In genomic region chrX:42063621-42064020, GRCm38 (mm10) we compare ENCODE assay signal across 19 mouse cellular contexts. TPM values are rescaled to one million over a fixed set of nuclear protein-coding genes. Genes with fewer than 3 reads are reported as not detected.
DNase-seq lines count a peak whose midpoint lies in the region; ATAC-seq and TF ChIP-seq lines count a peak whose summit lies in the region.
"Had no signal": no experiment of that assay in that cellular context is flagged by ENCODE, and none has a peak within 500 bp of the region (broad histone marks: within the 10 kb centered on the region; RNA-seq: fewer than 3 reads in every experiment).

No protein-coding gene starts in this region.

- no peak for TF ChIP-seq POLR2A in liver, adult 2 months (IDR thresholded peaks at IDR 0.05; ENCODE audit: extremely low read depth, insufficient read depth, low read length)
- TF ChIP-seq POLR2A in small intestine, adult 2 months (IDR thresholded peaks at IDR 0.05; ENCODE audit: low read depth, low read length) = no peak

- no peak for TF ChIP-seq CTCF in liver, adult 2 months (IDR thresholded peaks at IDR 0.05; ENCODE audit: low read depth, low read length)
- TF ChIP-seq CTCF in small intestine, adult 2 months (IDR thresholded peaks at IDR 0.05; ENCODE audit: extremely low read depth, insufficient read length, insufficient replicate concordance, low read depth, low read length) = no peak

- H3K79me2 ChIP-seq in liver, adult 2 months (ENCODE audit: control insufficient read depth, insufficient read depth, low read length) = peaks cover 3% of the 10 kb centered on the region; the same call in 1 of the 2 replicates

- no peak overlapping the region for H3K4me2 ChIP-seq in kidney, embryonic 16.5 days (replicated peaks; ENCODE audit: low read depth, low read length)
- H3K4me2 ChIP-seq in liver, embryonic 12.5 days = no peak overlapping the region
- H3K4me2 ChIP-seq in forebrain, embryonic 16.5 days (ENCODE audit: low read length) = no peak overlapping the region
- H3K4me2 ChIP-seq: embryonic facial prominence, embryonic 13.5 days; forebrain, embryonic 12.5 days; heart, embryonic 11.5 days; heart, embryonic 15.5 days had no signal

- peak; percentile 27 for DNase-seq in kidney, adult 11 months
- peak; percentile 78 for DNase-seq in liver, adult 2 months (ENCODE audit: extremely low read depth, low read depth, low spot score)
- DNase-seq in adipocyte (ENCODE audit: low spot score) = peak; percentile 64
- DNase-seq: adrenal gland, postnatal 14 days; cerebellum, adult 18-20 months; cerebellum, adult 9-11 months; cerebellum, postnatal 36 days; forebrain, postnatal 0 days; gastrocnemius, postnatal 14 days; heart, adult 2 months; heart, postnatal 14 days had no signal

- H3K4me3 ChIP-seq in kidney, embryonic 16.5 days (ENCODE audit: low read length) = no peak overlapping the region
- H3K4me3 ChIP-seq in liver, adult 2 months (ENCODE audit: insufficient read depth, low read depth, low read length) = no peak overlapping the region
- no peak overlapping the region for H3K4me3 ChIP-seq in liver, embryonic 12.5 days
- no peak overlapping the region for H3K4me3 ChIP-seq in small intestine, adult 2 months (ENCODE audit: low read depth, low read length)
- no peak overlapping the region for H3K4me3 ChIP-seq in forebrain, embryonic 16.5 days (replicated peaks; ENCODE audit: low read length)
- H3K4me3 ChIP-seq: embryonic facial prominence, embryonic 13.5 days; forebrain, embryonic 12.5 days; heart, adult 2 months; heart, embryonic 15.5 days had no signal

- H3K27me3 ChIP-seq in kidney, embryonic 16.5 days (ENCODE audit: insufficient read depth, low read length) = no peaks in the 10 kb centered on the region
- H3K27me3 ChIP-seq in liver, adult 2 months (ENCODE audit: control insufficient read depth, insufficient read depth, low read length) = no peaks in the 10 kb centered on the region
- H3K27me3 ChIP-seq in liver, embryonic 12.5 days (replicated peaks) = no peaks in the 10 kb centered on the region
- no peaks in the 10 kb centered on the region for H3K27me3 ChIP-seq in small intestine, adult 2 months (ENCODE audit: control insufficient read depth, insufficient read depth, low read length)
- no peaks in the 10 kb centered on the region for H3K27me3 ChIP-seq in forebrain, embryonic 16.5 days (replicated peaks; ENCODE audit: control insufficient read depth, insufficient read depth, low read length)
- H3K27me3 ChIP-seq: embryonic facial prominence, embryonic 13.5 days; forebrain, embryonic 12.5 days; heart, embryonic 15.5 days had no signal

- no peaks in the 10 kb centered on the region for H3K9me3 ChIP-seq in kidney, embryonic 16.5 days (ENCODE audit: low read length)
- no peaks in the 10 kb centered on the region for H3K9me3 ChIP-seq in liver, embryonic 12.5 days (replicated peaks)
- H3K9me3 ChIP-seq in forebrain, embryonic 16.5 days (ENCODE audit: control insufficient read depth, low read length) = no peaks in the 10 kb centered on the region
- H3K9me3 ChIP-seq: embryonic facial prominence, embryonic 13.5 days; forebrain, embryonic 12.5 days; heart, embryonic 15.5 days had no signal

- no peak for ATAC-seq in kidney, embryonic 16.5 days (ENCODE audit: low FRiP score, low TSS enrichment)
- no peak for ATAC-seq in liver, embryonic 12.5 days
- no peak for ATAC-seq in forebrain, embryonic 16.5 days
- ATAC-seq: forebrain, postnatal 0 days had no signal

- no peak overlapping the region for H3K27ac ChIP-seq in kidney, embryonic 16.5 days (ENCODE audit: low read length)
- H3K27ac ChIP-seq in liver, adult 2 months (replicated peaks; ENCODE audit: insufficient read depth, low read depth, low read length) = peak overlapping the region; percentile 94
- no peak overlapping the region for H3K27ac ChIP-seq in liver, embryonic 12.5 days
- H3K27ac ChIP-seq in small intestine, adult 2 months (ENCODE audit: insufficient read depth, low read depth, low read length) = peak overlapping the region; percentile 86; the same call in 1 of the 2 replicates
- H3K27ac ChIP-seq in forebrain, embryonic 16.5 days (ENCODE audit: low read length) = no peak overlapping the region
- H3K27ac ChIP-seq: embryonic facial prominence, embryonic 13.5 days; forebrain, embryonic 12.5 days; heart, adult 2 months; heart, embryonic 15.5 days had no signal

- no peaks in the 10 kb centered on the region for H3K4me1 ChIP-seq in kidney, embryonic 16.5 days (ENCODE audit: insufficient read depth, low read length)
- peaks cover 15% of the 10 kb centered on the region for H3K4me1 ChIP-seq in liver, adult 2 months (ENCODE audit: control insufficient read depth, insufficient read depth, low read length)
- peaks cover 16% of the 10 kb centered on the region for H3K4me1 ChIP-seq in liver, embryonic 12.5 days
- H3K4me1 ChIP-seq in small intestine, adult 2 months (ENCODE audit: control insufficient read depth, insufficient read depth, insufficient read length, low read length) = peaks cover 9% of the 10 kb centered on the region; the same call in 1 of the 2 replicates
- H3K4me1 ChIP-seq in forebrain, embryonic 16.5 days (replicated peaks; ENCODE audit: control insufficient read depth, insufficient read depth, low read length) = no peaks in the 10 kb centered on the region
- H3K4me1 ChIP-seq: embryonic facial prominence, embryonic 13.5 days; forebrain, embryonic 12.5 days; heart, embryonic 15.5 days had no signal

- H3K9ac ChIP-seq in kidney, embryonic 16.5 days (replicated peaks; ENCODE audit: low read length) = no peak overlapping the region
- peak overlapping the region; percentile 57; the same call in 1 of the 2 replicates for H3K9ac ChIP-seq in liver, adult 2 months (ENCODE audit: low read depth, low read length)
- H3K9ac ChIP-seq in liver, embryonic 12.5 days = no peak overlapping the region
- H3K9ac ChIP-seq in forebrain, embryonic 16.5 days (replicated peaks; ENCODE audit: low read depth, low read length) = no peak overlapping the region
- H3K9ac ChIP-seq: embryonic facial prominence, embryonic 13.5 days; forebrain, embryonic 12.5 days; forebrain, postnatal 0 days; heart, embryonic 15.5 days had no signal

- 55% methylated on average over 1 of the region's 1 CpGs for WGBS in kidney, embryonic 16.5 days
- WGBS in liver, adult 2 months = 20% methylated on average over 1 of the region's 1 CpGs
- WGBS in liver, embryonic 12.5 days (ENCODE audit: insufficient replicate concordance) = 44% methylated on average over 1 of the region's 1 CpGs
- 52% methylated on average over 1 of the region's 1 CpGs for WGBS in small intestine, adult 2 months
- 67% methylated on average over 1 of the region's 1 CpGs for WGBS in forebrain, embryonic 16.5 days

- no peaks in the 10 kb centered on the region for H3K36me3 ChIP-seq in kidney, embryonic 16.5 days (ENCODE audit: insufficient read depth, low read length)
- H3K36me3 ChIP-seq in liver, adult 2 months (ENCODE audit: control insufficient read depth, insufficient read depth, low read length) = no peaks in the 10 kb centered on the region; the same call in 1 of the 2 replicates
- no peaks in the 10 kb centered on the region for H3K36me3 ChIP-seq in liver, embryonic 12.5 days
- no peaks in the 10 kb centered on the region for H3K36me3 ChIP-seq in small intestine, adult 2 months (ENCODE audit: control insufficient read depth, insufficient read depth, low read length)
- no peaks in the 10 kb centered on the region for H3K36me3 ChIP-seq in forebrain, embryonic 16.5 days (ENCODE audit: control insufficient read depth, insufficient read depth)
- H3K36me3 ChIP-seq: embryonic facial prominence, embryonic 13.5 days; forebrain, embryonic 12.5 days; heart, embryonic 15.5 days had no signal

RNA-seq across cellular contexts. Expression of gene Xiap, which starts 4.1 kb away (rescaled TPM):
- 12.0 and 14.7 TPM in 2 replicates for polyA plus RNA-seq in kidney, embryonic 16.5 days (2015; fragmentation: Nextera tagmentation; extraction: Ambion mirVana)
- 66.8 and 86.8 TPM in 2 replicates for total RNA-seq in liver, adult 2 months (2014; rRNA removed)
- polyA plus RNA-seq in liver, adult 2 months (2012; rRNA removed) = 7.6 and 9.5 TPM in 2 replicates
- 6.6 and 7.9 TPM in 2 replicates for polyA plus RNA-seq in liver, embryonic 12.5 days (2016; fragmentation: Nextera tagmentation; extraction: Ambion mirVana)
- 2.3 and 9.3 TPM in 2 replicates for polyA plus RNA-seq in small intestine, adult 2 months (2012; rRNA removed)
- polyA plus RNA-seq in forebrain, embryonic 16.5 days (2015; fragmentation: Nextera tagmentation; extraction: Ambion mirVana) = 10.5 and 10.6 TPM in 2 replicates

Comparison
In these comparisons a context has a peak if more than half of its experiments do, and no peak if none do; other contexts are left out.
1. H3K27ac ChIP-seq: peak in liver, adult 2 months (single experiment) and small intestine, adult 2 months (single experiment); none in kidney, embryonic 16.5 days (single experiment), liver, embryonic 12.5 days (single experiment) and forebrain, embryonic 16.5 days (single experiment).
2. DNase-seq: peak in every context shown above with its lines; median percentile 78 in liver, adult 2 months; 64 in adipocyte; 27 in kidney, adult 11 months.